Mouse (Mus musculus) MEL (cell line): ENCODE data around the gene Vim. TPM values are rescaled to one million over a fixed set of nuclear protein-coding genes. Genes with fewer than 3 reads are reported as not detected.

Experiments
- DNase-seq: peaks from one replicate; pipeline ENCODE4 v3.0.0; 2011; ENCODE audit warnings: low read depth, low spot score
- H3K27ac ChIP-seq: 2 replicates; pipeline ENCODE4 v1.5.1; 2012; ENCODE audit warnings: low read depth, mild to moderate bottlenecking, control low read depth, low read length, moderate library complexity; ENCODE audit not compliant: control insufficient read depth
- H3K27me3 ChIP-seq, 2 experiments: fragments of 150-350 bp in 1 of 2; sonication (generic) in 1 of 2; 2 replicates each; pipeline ENCODE4 v1.6.1; 2012; ENCODE audit warnings: low read length in 2 of 2, mild to moderate bottlenecking in 2 of 2, improper control_type of control experiment in 1 of 2, moderate library complexity in 1 of 2; ENCODE audit not compliant: insufficient read depth in 2 of 2, control insufficient read depth in 1 of 2
- H3K36me3 ChIP-seq, 2 experiments: 2 replicates each; pipeline ENCODE4 v1.6.1; 2012 to 2014; ENCODE audit warnings: low read length in 2 of 2, improper control_type of control experiment in 1 of 2, inconsistent platforms in 1 of 2, mild to moderate bottlenecking in 1 of 2; ENCODE audit not compliant: insufficient read depth in 2 of 2, control insufficient read depth in 1 of 2
- H3K4me1 ChIP-seq, 2 experiments: fragments of 150-350 bp in 1 of 2; sonication (generic) in 1 of 2; 2 replicates each; pipeline ENCODE4 v1.6.1; 2012; ENCODE audit warnings: low read length in 2 of 2, improper control_type of control experiment in 1 of 2, mild to moderate bottlenecking in 1 of 2; ENCODE audit not compliant: insufficient read depth in 2 of 2, control insufficient read depth in 1 of 2
- H3K4me3 ChIP-seq, 2 experiments: fragments of 150-350 bp in 1 of 2; sonication (generic) in 1 of 2; 2 replicates each; pipeline ENCODE4 v1.5.1; 2012; ENCODE audit warnings: low read depth in 2 of 2, low read length in 2 of 2, mild to moderate bottlenecking in 2 of 2, moderate library complexity in 2 of 2, control low read depth in 1 of 2, improper control_type of control experiment in 1 of 2; ENCODE audit not compliant: control insufficient read depth in 1 of 2, insufficient read depth in 1 of 2
- H3K79me2 ChIP-seq: 2 replicates; pipeline ENCODE4 v1.6.1; 2012; ENCODE audit warnings: mild to moderate bottlenecking, low read length, moderate library complexity; ENCODE audit not compliant: control insufficient read depth, poor library complexity, insufficient read depth
- H3K9ac ChIP-seq: 2 replicates; pipeline ENCODE4 v1.6.1; 2012; ENCODE audit warnings: low read depth, mild to moderate bottlenecking, control low read depth, low read length, moderate library complexity; ENCODE audit not compliant: control insufficient read depth, poor library complexity, severe bottlenecking
- H3K9me3 ChIP-seq: fragments of 150-350 bp; sonication (generic); replicated peaks from 2 replicates; pipeline ENCODE4 v1.6.1; 2012; ENCODE audit warnings: mild to moderate bottlenecking, low read length, improper control_type of control experiment, moderate library complexity; ENCODE audit not compliant: insufficient read depth
- CHD1 ChIP-seq: IDR thresholded peaks from 2 replicates; pipeline ENCODE4 v1.6.1; 2012; ENCODE audit warnings: low read depth, mild to moderate bottlenecking, inconsistent platforms, low read length, improper control_type of control experiment
- CTCF ChIP-seq, 3 experiments: IDR thresholded peaks in 2 of 3; conservative IDR thresholded peaks in 1 of 3; 2 replicates each; pipeline ENCODE4 v1.5.1; 2011 to 2012; ENCODE audit warnings: low read length in 3 of 3, low read depth in 2 of 3, mild to moderate bottlenecking in 2 of 3, improper control_type of control experiment in 1 of 3, inconsistent platforms in 1 of 3, mixed read lengths in 1 of 3, moderate library complexity in 1 of 3; ENCODE audit not compliant: control insufficient read depth in 1 of 3, insufficient read depth in 1 of 3, poor library complexity in 1 of 3, severe bottlenecking in 1 of 3
- E2F4 ChIP-seq: IDR thresholded peaks from 2 replicates; pipeline ENCODE4 v1.6.1; 2011; ENCODE audit warnings: low read depth, low read length, improper control_type of control experiment, borderline replicate concordance
- ELF1 ChIP-seq: IDR thresholded peaks from 2 replicates; pipeline ENCODE4 v1.6.1; 2014; ENCODE audit warnings: low read depth, mild to moderate bottlenecking, inconsistent platforms, low read length, improper control_type of control experiment, moderate library complexity
- EP300 ChIP-seq, 2 experiments: IDR thresholded peaks; 2 replicates each; pipeline ENCODE4 v1.6.1; 2011; ENCODE audit warnings: improper control_type of control experiment in 2 of 2, low read length in 2 of 2, low read depth in 1 of 2, mild to moderate bottlenecking in 1 of 2
- ETS1 ChIP-seq: IDR thresholded peaks from 2 replicates; pipeline ENCODE4 v1.6.1; 2012; ENCODE audit warnings: low read depth, mild to moderate bottlenecking, inconsistent platforms, low read length, improper control_type of control experiment, moderate library complexity
- GABPA ChIP-seq: IDR thresholded peaks from 2 replicates; pipeline ENCODE4 v1.6.1; 2012; ENCODE audit warnings: low read depth, mild to moderate bottlenecking, inconsistent platforms, low read length, improper control_type of control experiment, moderate library complexity
- GATA1 ChIP-seq: IDR thresholded peaks from 2 replicates; pipeline ENCODE4 v1.6.1; 2011; ENCODE audit warnings: low read depth, low read length, improper control_type of control experiment
- JUND ChIP-seq: IDR thresholded peaks from 2 replicates; pipeline ENCODE4 v1.6.1; 2011; ENCODE audit warnings: low read depth, mild to moderate bottlenecking, improper control_type of control experiment, low read length
- KAT2A ChIP-seq: conservative IDR thresholded peaks from 2 replicates; pipeline ENCODE4 v1.6.1; 2012; ENCODE audit warnings: low read depth, low read length, improper control_type of control experiment, inconsistent platforms
- MAZ ChIP-seq: IDR thresholded peaks from 2 replicates; pipeline ENCODE4 v1.6.1; 2012; ENCODE audit warnings: low read depth, mild to moderate bottlenecking, inconsistent platforms, low read length, improper control_type of control experiment
- MXI1 ChIP-seq: IDR thresholded peaks from 2 replicates; pipeline ENCODE4 v1.6.1; 2011; ENCODE audit warnings: mild to moderate bottlenecking, low read depth, low read length, improper control_type of control experiment
- MYC ChIP-seq: IDR thresholded peaks from 2 replicates; pipeline ENCODE4 v1.6.1; 2011; ENCODE audit warnings: low read depth, mild to moderate bottlenecking, low read length, improper control_type of control experiment, moderate library complexity
- NELFE ChIP-seq: IDR thresholded peaks from 2 replicates; pipeline ENCODE4 v1.6.1; 2011; ENCODE audit warnings: low read depth, low read length, improper control_type of control experiment
- POLR2A ChIP-seq, 2 experiments: IDR thresholded peaks; 2 replicates each; pipeline ENCODE4 v1.6.1; 2011 to 2012; ENCODE audit warnings: low read length in 2 of 2, mild to moderate bottlenecking in 2 of 2, control low read depth in 1 of 2, improper control_type of control experiment in 1 of 2, low read depth in 1 of 2, moderate library complexity in 1 of 2; ENCODE audit not compliant: control insufficient read depth in 1 of 2, insufficient read depth in 1 of 2, poor library complexity in 1 of 2
- POLR2AphosphoS2 ChIP-seq: IDR thresholded peaks from 2 replicates; pipeline ENCODE4 v1.6.1; 2011; ENCODE audit warnings: low read length, improper control_type of control experiment
- POLR2AphosphoS5 ChIP-seq: IDR thresholded peaks from 2 replicates; pipeline ENCODE4 v1.6.1; 2012; ENCODE audit warnings: low read depth, borderline replicate concordance, mild to moderate bottlenecking, inconsistent platforms, low read length, moderate library complexity, mixed read lengths
- RAD21 ChIP-seq: IDR thresholded peaks from 2 replicates; pipeline ENCODE4 v1.6.1; 2011; ENCODE audit warnings: mild to moderate bottlenecking, low read depth, low read length, improper control_type of control experiment
- RCOR1 ChIP-seq: IDR thresholded peaks from 2 replicates; pipeline ENCODE4 v1.6.1; 2012; ENCODE audit warnings: low read depth, mild to moderate bottlenecking, inconsistent platforms, low read length, improper control_type of control experiment
- SIN3A ChIP-seq: IDR thresholded peaks from 2 replicates; pipeline ENCODE4 v1.6.1; 2012; ENCODE audit warnings: low read length, improper control_type of control experiment, inconsistent platforms
- TAL1 ChIP-seq: IDR thresholded peaks from 2 replicates; pipeline ENCODE4 v1.6.1; 2012; ENCODE audit warnings: mild to moderate bottlenecking, inconsistent platforms, low read length, moderate library complexity, mixed read lengths
- TBP ChIP-seq: IDR thresholded peaks from 2 replicates; pipeline ENCODE4 v1.8.0; 2011; ENCODE audit warnings: low read depth, low read length, improper control_type of control experiment
- TCF12 ChIP-seq: IDR thresholded peaks from 2 replicates; pipeline ENCODE4 v1.6.1; 2014; ENCODE audit warnings: low read depth, mild to moderate bottlenecking, inconsistent platforms, low read length, improper control_type of control experiment, moderate library complexity
- USF1 ChIP-seq: IDR thresholded peaks from 2 replicates; pipeline ENCODE4 v1.6.1; 2014; ENCODE audit warnings: low read depth, mild to moderate bottlenecking, inconsistent platforms, low read length, improper control_type of control experiment, moderate library complexity
- ZKSCAN1 ChIP-seq: IDR thresholded peaks from 2 replicates; pipeline ENCODE4 v1.6.1; 2012; ENCODE audit warnings: low read depth, mild to moderate bottlenecking, inconsistent platforms, low read length, improper control_type of control experiment, moderate library complexity
- ZMIZ1 ChIP-seq: IDR thresholded peaks from 2 replicates; pipeline ENCODE4 v1.6.1; 2012; ENCODE audit warnings: low read depth, mild to moderate bottlenecking, inconsistent platforms, low read length, improper control_type of control experiment, moderate library complexity
- polyA plus RNA-seq, 2 experiments: library from polyadenylated mRNA; stranded (reverse) in 1 of 2; unstranded in 1 of 2; fragments of >175 nt in 1 of 2; fragments of >200 nt in 1 of 2; gene quantifications; 2 replicates each; pipeline versions ENCODE4 v1.2.1 to v1.2.4; 2012; ENCODE audit warnings: low replicate concordance in 2 of 2, low read depth in 1 of 2; ENCODE audit not compliant: insufficient read length in 2 of 2, insufficient read depth in 1 of 2, missing spikeins in 1 of 2
- total RNA-seq: library from RNA; depleted of rRNA; stranded (reverse); fragments of 300-350 nt; gene quantifications from 2 replicates; pipeline ENCODE4 v1.2.3, GENCODE M21; 2012

Gene Vim
- total and polyA plus RNA-seq, 3 experiments: 58.0 to 580 (median 257) TPM

DNA sequence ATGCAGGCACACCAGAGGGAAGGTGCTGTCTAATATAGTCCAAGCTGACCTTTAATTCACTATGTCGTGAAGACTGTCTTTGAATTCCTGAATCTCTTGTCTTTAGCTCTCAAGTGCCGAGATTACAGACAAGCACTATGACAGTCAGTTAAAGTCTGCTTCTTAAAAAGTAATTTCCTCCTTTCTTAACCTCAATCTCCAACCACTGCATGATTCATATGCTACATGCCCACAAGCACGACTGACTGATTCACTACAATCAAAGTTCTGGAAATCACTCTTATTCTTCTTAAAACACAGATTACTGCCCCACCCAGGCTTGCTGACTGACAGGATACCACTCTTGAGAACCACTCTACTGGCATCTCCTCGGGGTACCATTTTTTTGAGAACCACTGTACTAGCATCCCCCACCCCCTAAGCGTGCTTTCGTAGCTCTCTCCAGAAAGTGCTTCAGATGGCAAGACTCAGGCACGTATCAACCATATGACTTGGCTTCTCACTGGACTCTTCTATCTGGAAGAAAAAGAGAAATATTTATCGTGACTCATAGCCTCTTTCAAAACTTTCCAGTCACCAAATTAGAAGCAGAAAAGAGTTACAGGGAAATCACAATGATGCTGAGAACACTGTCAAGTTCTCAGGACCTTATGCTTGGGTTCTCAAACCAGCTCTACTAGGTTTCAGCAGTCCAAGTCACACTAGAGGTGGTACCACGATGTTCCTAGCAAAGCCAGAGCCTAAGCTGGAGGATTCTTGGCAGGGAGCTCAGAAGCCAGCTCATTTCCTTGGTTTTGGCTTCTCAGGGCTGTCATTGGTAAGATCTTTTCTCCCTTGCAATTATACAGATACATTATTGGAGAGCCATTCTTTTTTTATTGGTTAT, 16.3 kb upstream of the Vim start:
- no peak for TF ChIP-seq MYC
- TF ChIP-seq RCOR1: peak; percentile 95
- TF ChIP-seq GABPA: no peak
- TF ChIP-seq KAT2A: no peak
- TF ChIP-seq, all 39 proteins: peak for 1
- Histone ChIP-seq H3K4me1 (peaks cover 0 to 7% of the 10 kb centered on the region in 2 experiments; a peak in 2 of 4 replicates), H3K27ac (no peak overlapping the region), H3K27me3 (peaks cover 3 to 4% of the 10 kb centered on the region in 2 experiments), H3K36me3 (peaks cover 0 to 10% of the 10 kb centered on the region in 2 experiments; a peak in 2 of 4 replicates), H3K79me2 (no peaks in the 10 kb centered on the region), H3K4me3 (no peak overlapping the region), H3K9ac (no peak overlapping the region), H3K9me3 (no peaks in the 10 kb centered on the region)
- peak; percentile 46 for DNase-seq

DNA sequence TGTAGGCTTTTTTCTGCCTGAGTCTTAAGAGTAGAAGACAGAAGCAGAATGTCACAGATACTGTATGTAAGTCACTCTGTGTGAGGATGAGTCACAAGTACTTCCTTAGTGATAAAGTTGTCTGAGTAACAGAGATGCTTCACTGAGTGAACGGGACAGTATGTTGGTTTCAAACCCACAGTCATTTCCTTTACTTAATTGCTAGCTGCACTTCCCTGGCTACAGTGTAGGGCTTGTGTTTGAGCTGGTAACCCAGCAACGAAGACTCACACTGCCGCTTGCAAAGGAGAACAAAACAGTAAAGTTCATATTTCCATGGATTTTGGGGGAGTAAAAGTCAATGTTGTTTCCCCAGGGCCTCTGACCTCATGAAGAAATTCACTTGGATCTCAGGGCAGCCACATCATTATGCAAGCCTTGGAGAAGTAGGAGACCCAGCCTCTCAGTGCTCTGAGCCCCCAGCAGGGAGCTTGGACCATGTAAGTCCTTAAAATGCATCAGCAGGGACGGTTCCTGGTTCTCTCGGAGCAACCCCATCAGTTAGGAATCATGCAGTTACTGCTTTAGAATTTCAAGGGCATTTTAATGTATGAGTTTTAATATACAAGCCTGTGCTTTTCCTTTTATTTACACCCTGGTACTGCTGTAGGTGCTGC, 15.0 kb upstream of the Vim start:
- Histone ChIP-seq H3K9me3 (no peaks in the 10 kb centered on the region), H3K4me1 (peaks cover 0 to 7% of the 10 kb centered on the region in 2 experiments; a peak in 2 of 4 replicates), H3K4me3 (no peak overlapping the region), H3K27ac (no peak overlapping the region), H3K27me3 (peaks cover 3 to 4% of the 10 kb centered on the region in 2 experiments), H3K79me2 (no peaks in the 10 kb centered on the region), H3K36me3 (peaks cover 0 to 10% of the 10 kb centered on the region in 2 experiments; a peak in 2 of 4 replicates), H3K9ac (no peak overlapping the region)
- DNase-seq: peak; percentile 90
- TF ChIP-seq RAD21 (no peak), RCOR1 (peak; percentile 67; the same call in 1 of the 2 replicates), MAZ (no peak), SIN3A (peak; percentile 82), CTCF (IDR thresholded peaks at IDR 0.05 in 2 of 3, conservative IDR thresholded peaks at IDR 0.05 in 1 of 3; ENCODE audit: control insufficient read depth in 1 of 3, insufficient read depth in 1 of 3, low read depth in 2 of 3, low read length in 3 of 3, poor library complexity in 1 of 3, severe bottlenecking in 1 of 3) (no peak), ELF1 (no peak), ZKSCAN1 (no peak), E2F4 (no peak), TBP (no peak), JUND (peak; percentile 95), USF1 (no peak), POLR2A (IDR thresholded peaks at IDR 0.05; ENCODE audit: control insufficient read depth in 1 of 2, insufficient read depth in 1 of 2, low read depth in 1 of 2, low read length in 2 of 2, poor library complexity in 1 of 2) (no peak), POLR2AphosphoS5 (no peak), NELFE (no peak), ZMIZ1 (no peak), GATA1 (peak; percentile 63), TCF12 (no peak), MXI1 (no peak), CHD1 (no peak), EP300 (IDR thresholded peaks at IDR 0.05; ENCODE audit: low read depth in 1 of 2, low read length in 2 of 2) (peak; percentile 65 to 88), POLR2AphosphoS2 (no peak), ETS1 (peak; percentile 71; the same call in 1 of the 2 replicates), TAL1 (0 out of 2 replicates have a peak, but pooled peaks have one; percentile 15)
